Mouse (Mus musculus) stomach, postnatal 0 days (tissue): ENCODE measurements around the gene Gm10135. TPM values are rescaled to one million over a fixed set of nuclear protein-coding genes. Genes with fewer than 3 reads are reported as not detected.

ENCODE experiments used
- ATAC-seq: fragments of 200-750 bp; cut with Nextera tagmentation; 2 replicates; pipeline ENCODE4 v1.8.0; 2017; ENCODE audit not compliant: low FRiP score, low TSS enrichment
- DNase-seq: peaks from one replicate; pipeline ENCODE4 v3.0.0-alpha.2; 2016; ENCODE audit warnings: low spot score
- H3K27ac ChIP-seq: fragments of 300-500 bp; sonication (generic); replicated peaks from 2 replicates; pipeline ENCODE4 v1.5.1; 2014; ENCODE audit warnings: mild to moderate bottlenecking, control low read depth
- H3K27me3 ChIP-seq: fragments of 300-500 bp; sonication (generic); 2 replicates; pipeline ENCODE4 v1.6.1; 2014; ENCODE audit warnings: low read length; ENCODE audit not compliant: control insufficient read depth, insufficient read depth
- H3K36me3 ChIP-seq: fragments of 300-500 bp; sonication (generic); 2 replicates; pipeline ENCODE4 v1.6.1; 2014; ENCODE audit warnings: low read length, mixed read lengths; ENCODE audit not compliant: control insufficient read depth, insufficient read depth
- H3K4me1 ChIP-seq: fragments of 300-500 bp; sonication (generic); replicated peaks from 2 replicates; pipeline ENCODE4 v1.6.1; 2014; ENCODE audit warnings: antibody characterized with exemption; ENCODE audit not compliant: control insufficient read depth, insufficient read depth
- H3K4me2 ChIP-seq: fragments of 300-500 bp; sonication (generic); replicated peaks from 2 replicates; pipeline ENCODE4 v1.6.1; 2014; ENCODE audit warnings: low read depth, mild to moderate bottlenecking, control low read depth, moderate library complexity
- H3K4me3 ChIP-seq: fragments of 300-500 bp; sonication (generic); 2 replicates; pipeline ENCODE4 v1.5.1; 2014; ENCODE audit warnings: low read depth, low read length, control low read depth
- H3K9ac ChIP-seq: fragments of 300-500 bp; sonication (generic); 2 replicates; pipeline ENCODE4 v1.6.1; 2014; ENCODE audit warnings: mild to moderate bottlenecking, low read length, control low read depth, mixed read lengths
- H3K9me3 ChIP-seq: fragments of 300-500 bp; sonication (generic); 2 replicates; pipeline ENCODE4 v1.6.1; 2016; ENCODE audit warnings: low read length; ENCODE audit not compliant: control insufficient read depth
- EP300 ChIP-seq: optimal IDR thresholded peaks from 2 replicates; pipeline ENCODE3; 2016; ENCODE audit warnings: antibody characterized with exemption
- WGBS: fragments of 180-500 bp; shearing (Covaris S2); extraction: QIAGEN DNeasy Blood & Tissue Kit; methylation state at CpG from one replicate; pipeline ENCODE4 v1.1.7; 2014; 5-methylcytosine and 5-hydroxymethylcytosine counted together
- polyA plus RNA-seq: library from polyadenylated mRNA; unstranded; fragments of >200 nt; fragmentation: Nextera tagmentation; extraction: Ambion mirVana; gene quantifications from 2 replicates; pipeline ENCODE4 v1.2.1, GENCODE M21; 2015

Gm10135 gene
- polyA plus RNA-seq, 1 experiment from 2014 or later = not detected

DNA sequence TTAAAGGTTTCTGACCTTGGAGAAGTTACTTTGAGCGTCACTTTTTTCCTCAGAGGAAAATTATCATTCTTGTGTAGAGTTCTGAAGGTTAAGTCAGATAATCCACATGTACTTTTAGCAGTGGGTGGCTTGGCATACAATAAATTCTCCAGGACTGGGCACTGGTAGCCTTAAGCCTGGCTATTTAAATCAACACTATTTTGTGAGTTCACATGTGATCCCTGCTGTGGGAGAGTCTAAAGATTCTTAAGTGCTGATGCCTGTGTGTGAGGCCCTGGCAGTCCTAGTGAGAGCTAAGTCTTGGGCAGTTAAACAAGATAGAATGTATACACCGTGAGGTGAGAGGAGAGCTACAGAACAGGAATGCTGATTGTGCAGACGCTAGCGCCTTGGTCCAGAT lies 58.5 kb downstream of the Gm10135 start:
- DNase-seq (no peak), ATAC-seq (no peak)
- H3K4me1 ChIP-seq = peaks cover 9% of the 10 kb centered on the region; the same call in 1 of the 2 replicates
- H3K9ac ChIP-seq = peak overlapping the region; percentile 36
- H3K9me3 ChIP-seq = no peaks in the 10 kb centered on the region
- peak overlapping the region; percentile 85 for H3K4me2 ChIP-seq
- TF ChIP-seq EP300 = no peak
- no peaks in the 10 kb centered on the region for H3K27me3 ChIP-seq
- no peaks in the 10 kb centered on the region for H3K36me3 ChIP-seq
- WGBS = 21% methylated on average over 4 of the region's 4 CpGs
- H3K4me3 ChIP-seq = peak overlapping the region; percentile 97
- peak overlapping the region; percentile 78 for H3K27ac ChIP-seq

Other genes starting within 250 kb of the Gm10135 start
- 0.16 and 0.21 TPM in 2 replicates for gene Txk, start 221.9 kb downstream of the Gm10135 start, polyA plus RNA-seq
- gene Tec, start 106.2 kb downstream of the Gm10135 start, polyA plus RNA-seq = 9.5 and 9.6 TPM in 2 replicates
- gene Slain2, start 60.4 kb downstream of the Gm10135 start, polyA plus RNA-seq = 10.0 and 11.5 TPM in 2 replicates
- gene Slc10a4, start 32.2 kb upstream of the Gm10135 start, polyA plus RNA-seq = 3.9 and 4.1 TPM in 2 replicates